Mouse (Mus musculus) layer of hippocampus, adult 18-20 months (tissue): ENCODE measurements around the gene Usp5. TPM values are rescaled to one million over a fixed set of nuclear protein-coding genes. Genes with fewer than 3 reads are reported as not detected.
"Not testable (repeated sequence)": the region's sequence is repeated elsewhere in the genome, so short reads cannot be mapped to it uniquely, and the experiment has no call there.

Experiments used
- DNase-seq, 2 experiments: peaks; one replicate each; pipeline ENCODE4 v3.0.0; 2022; ENCODE audit warnings: low spot score in 2 of 2
- total RNA-seq, 2 experiments: library from RNA; stranded (reverse); gene quantifications; 2 replicates each; pipeline ENCODE4 v1.2.3; 2021

Usp5 gene
- total RNA-seq, 2 experiments from 2014 or later: 182 to 185 TPM

DNA sequence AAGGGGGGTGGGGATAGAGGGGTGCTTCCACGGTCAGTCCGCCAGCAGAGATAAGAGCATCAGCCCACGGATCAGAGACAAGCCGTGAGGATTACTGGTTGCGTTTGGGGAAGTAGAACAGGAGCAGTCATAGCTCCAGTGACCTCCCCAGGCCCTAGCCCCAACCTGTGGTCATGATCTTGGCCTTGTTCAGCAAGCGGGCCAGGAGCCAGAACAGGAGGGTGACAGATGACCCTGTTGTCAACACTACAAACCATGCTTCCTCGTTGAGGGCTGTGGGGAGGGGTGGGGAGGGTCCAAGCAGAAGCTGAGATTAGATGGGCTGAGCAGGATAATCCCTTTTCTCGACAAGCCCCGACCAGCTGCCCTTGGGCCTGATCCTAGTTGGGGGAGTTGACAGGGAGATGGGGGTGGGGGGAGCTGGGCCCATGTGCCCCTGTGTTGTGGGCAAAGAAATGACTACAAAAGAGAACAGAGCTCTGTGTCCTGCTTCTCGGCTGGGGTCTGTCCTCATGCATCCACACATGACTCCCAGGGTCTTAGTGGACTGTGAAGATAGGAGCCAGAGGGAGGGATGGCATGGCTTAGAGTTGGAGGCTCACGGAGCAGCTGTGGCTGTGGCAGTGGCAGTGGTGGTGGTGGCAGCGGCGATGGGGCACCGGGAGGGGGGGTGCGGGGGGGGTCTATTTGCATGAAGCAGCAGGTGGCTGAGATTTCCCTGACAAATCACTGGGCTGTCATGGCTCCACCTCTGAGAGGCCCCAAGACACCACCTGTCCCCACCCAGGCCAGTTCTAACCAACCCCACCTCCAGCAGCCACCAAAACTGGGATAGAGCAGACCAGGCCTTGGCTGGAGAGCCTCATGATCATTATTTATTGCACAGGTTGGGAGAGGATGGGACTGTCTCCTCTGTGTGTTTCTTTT, 11.2 kb upstream of the Usp5 start, which contains the start of gene Gnb3:
Gene Gnb3 (minus strand): TSS at position 35 of the 927 bp plus-strand sequence.
- no peak for DNase-seq

DNA sequence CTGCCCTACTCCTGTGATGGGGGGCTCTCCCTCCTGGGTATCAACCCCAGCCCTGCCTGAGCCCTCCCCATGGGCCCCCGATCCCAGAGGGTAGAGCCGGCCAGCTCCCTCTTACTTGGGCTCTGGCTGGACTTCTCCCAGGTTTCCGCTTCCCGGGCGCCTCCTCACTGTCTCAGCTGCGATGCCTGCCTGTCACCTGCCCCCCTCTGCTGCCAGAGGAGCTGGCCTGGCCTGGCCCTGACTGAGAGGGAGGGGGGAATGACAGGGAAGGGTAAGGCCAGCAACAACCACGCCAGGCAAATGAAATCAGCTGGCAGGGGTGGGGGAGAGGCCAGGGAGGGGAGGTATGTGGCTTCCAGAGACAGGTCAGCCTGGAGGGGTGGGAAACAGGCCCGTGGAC, 10.5 kb upstream of the Usp5 start:
- DNase-seq: no peak

DNA sequence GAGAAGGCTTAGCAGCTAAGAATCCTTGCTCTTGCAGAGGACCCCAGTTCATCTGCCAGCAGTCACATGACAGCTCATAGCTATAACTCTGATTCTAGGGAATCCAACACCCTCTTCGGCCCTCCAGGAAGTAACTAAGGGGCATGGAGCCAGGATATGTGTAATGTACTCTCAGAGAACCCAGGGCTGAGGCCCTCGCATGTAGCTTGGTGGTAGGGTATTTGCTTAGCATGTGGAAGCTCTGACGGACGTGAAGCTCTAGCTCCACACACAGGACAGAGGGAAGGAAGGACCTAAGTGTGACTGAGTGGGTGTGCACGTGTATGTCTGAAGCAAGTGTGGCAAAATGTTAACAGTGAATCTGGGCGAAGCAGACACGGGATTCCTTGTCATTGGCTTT, 7.1 kb upstream of the Usp5 start:
- no peak for DNase-seq

DNA sequence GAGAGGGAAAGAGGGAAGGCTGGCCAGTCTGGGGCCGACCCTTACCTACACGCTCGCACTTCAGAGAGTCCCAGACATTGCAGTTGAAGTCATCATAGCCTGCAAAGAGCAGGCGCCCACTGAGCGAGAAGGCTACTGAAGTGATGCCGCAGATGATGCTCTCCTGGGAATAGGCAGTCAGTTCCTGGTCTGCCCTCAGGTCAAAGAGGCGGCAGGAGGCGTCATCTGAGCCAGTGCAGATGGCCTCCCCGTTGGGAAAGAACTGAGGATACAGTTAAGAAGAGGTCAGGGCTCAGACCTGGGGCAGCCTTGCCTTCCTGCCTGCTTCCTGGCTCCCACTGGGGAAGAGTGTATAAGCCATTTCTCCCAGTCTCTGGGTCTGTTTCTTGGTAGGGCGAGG, 6.2 kb upstream of the Usp5 start:
- no peak for DNase-seq

DNA sequence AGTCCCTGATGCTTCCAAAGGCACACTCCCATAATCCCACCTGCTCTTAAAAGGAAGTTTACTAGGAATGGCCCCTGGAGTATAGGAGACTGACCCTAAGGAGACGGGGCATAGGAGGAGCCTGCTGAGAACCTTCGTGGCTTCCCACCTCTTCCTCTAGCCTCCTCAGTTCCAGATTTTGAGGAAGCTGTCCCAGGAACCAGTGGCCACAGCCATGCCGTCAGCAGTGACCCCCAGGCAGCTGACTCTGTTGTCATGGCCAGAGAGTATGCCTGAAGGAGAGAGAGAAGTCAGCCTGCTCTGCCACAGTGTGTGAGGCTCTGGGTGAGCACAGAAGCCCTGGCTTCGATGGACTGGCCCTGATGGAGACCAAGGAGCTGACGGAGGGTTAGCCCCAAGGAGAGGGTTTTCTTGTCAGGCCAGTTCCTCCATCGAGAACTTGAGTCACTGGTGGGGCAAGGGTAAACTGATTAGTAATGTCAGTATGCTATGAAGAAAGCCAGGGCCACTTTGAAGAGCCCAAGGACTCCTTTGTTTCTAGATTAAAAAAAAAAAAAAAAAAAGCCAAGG, 5.3 kb upstream of the Usp5 start:
- DNase-seq: no peak

DNA sequence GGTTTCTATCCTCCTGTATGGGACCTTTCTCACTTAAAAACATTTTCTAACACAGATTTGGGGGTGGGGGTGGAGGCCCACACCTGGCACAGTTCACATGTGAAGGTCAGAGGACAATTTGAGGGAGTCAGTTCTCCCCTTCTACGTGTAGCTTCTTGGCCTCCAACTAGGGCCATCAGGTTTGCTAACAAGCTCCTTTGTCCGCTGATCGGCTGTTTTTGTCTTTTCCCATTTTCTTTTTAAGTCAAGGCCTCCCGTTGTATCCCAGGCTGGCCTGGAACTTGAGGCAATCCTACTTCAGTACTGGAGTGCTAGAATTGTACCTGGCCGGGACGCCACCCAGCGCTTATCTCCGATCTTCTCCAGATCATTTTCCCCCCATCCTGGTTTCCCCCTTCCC, 2.4 kb upstream of the Usp5 start:
- DNase-seq: no peak

DNA sequence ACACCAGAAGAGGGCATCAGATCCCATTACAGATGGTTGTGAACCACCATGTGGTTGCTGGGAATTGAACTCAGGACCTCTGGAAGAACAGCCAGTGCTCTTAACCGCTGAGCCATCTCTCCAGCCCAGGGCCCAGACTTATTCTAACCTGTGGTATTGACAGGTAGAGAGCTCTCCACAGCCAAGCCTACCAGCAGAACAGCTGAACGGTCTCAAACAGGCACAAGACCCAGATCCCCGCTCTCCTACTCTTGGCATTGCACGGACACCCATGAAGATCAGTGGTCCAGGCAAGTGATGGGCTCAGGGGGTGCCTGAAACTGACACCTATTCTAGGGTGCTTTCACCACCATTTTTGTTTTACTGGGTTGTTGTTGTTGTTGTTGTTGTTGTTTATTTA, 1.9 kb upstream of the Usp5 start:
- not testable (repeated sequence) for DNase-seq

DNA sequence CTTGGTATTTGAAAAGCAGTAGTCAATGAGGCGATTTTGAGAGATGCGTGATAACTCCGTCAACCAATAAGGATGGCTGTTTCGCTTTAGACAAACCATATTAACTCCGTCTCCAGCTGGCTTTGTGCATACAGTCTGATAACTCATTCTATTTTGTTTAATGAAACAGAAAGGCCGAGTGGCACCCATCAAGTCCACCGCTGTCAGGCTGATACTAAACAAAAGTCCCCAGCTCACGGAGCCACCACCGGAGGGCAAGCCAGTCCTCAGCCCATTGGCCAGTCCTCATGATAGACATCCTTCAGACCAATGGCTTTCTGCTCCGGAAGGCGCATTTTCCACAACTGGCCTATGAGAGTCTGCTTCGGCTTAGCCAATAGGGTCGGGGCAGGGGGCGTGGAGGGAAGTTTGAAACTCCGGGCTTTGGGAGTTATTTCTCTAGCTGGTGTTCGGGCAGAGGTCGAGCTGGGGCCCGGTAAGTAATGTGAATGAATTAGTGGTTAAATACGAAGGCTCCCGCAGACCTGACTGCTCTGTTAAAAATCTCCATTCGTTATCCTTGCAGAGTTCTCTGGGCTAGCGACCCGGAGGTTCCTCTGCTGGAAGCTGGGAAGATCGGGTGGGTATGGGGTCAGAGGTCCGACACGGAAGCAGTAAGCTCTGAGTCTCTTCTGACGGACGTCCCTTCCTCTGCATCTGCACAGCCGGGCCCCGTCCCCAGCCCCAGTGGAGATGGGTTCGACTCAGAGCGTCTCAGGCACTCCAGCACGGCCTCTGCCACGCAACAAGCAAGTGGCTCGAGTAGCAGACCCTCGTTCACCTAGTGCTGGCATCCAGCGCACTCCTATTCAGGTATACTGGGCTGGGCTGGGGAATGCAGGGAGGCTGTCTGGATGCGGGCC, 766 bp upstream of the Usp5 start:
- peak; percentile 91 to 98 for DNase-seq

DNA sequence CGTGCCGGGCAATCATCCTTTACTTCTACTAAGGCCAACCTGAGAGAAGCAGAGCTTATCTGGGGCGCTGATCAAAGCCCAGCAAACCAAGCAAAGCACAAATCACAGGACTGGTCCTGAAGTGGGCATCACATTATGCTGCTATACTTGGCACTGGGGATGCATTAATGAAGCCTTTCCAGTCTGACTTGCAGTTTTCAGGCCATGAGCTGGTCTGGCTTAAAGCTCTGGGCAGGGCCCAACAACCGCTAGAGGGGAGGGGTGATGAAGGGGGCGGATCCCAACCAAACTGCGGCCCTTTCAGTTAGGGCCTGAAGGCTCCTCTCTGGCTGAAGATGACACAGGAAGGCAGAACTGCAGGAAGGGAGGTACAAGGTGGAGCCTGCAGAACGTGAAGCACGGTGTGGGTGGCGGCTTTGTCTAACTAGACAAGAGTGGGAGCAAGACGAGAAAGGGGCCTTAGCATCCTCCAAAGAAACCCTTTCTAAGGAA, 1.1 kb downstream of the Usp5 start:
- DNase-seq: no peak

DNA sequence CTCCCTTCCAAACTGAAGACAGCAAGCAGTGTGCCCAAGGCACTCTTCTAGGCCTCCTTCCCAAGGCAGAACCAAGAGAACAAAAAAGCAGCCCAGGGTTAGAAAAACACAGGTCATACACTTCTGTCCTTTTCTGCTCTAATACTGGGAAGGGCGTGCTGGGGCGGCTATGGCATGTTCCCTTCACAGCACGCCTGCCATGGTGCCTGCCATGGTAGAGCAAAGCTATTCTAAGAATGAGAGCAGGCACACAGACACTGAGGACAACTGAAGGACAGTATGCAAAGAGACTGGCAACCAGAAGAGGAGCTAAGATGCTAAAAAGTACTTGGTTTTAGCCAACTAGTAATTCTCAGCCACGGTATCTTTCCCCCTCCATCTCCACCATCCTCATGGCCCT, 7.2 kb downstream of the Usp5 start:
- DNase-seq: no peak

DNA sequence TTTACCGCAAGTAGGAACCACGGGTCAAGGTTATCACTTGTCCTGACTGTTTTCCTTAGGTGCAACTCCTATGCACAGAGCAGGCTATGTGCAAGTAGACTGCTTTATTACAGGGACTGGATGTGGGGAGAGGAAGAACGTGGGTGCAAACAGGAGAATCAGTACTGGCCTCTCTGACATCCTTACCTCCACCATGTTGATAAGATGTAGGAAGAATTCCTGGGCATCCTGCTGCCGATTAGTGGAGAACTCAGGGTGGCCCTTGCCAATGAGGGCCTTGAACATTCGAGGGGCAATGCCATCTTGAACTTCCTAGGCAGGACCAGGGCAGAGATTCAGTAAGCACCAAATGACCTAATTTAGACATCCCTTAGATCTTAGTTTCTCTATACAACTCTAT, 8.4 kb downstream of the Usp5 start:
- DNase-seq: no peak

DNA sequence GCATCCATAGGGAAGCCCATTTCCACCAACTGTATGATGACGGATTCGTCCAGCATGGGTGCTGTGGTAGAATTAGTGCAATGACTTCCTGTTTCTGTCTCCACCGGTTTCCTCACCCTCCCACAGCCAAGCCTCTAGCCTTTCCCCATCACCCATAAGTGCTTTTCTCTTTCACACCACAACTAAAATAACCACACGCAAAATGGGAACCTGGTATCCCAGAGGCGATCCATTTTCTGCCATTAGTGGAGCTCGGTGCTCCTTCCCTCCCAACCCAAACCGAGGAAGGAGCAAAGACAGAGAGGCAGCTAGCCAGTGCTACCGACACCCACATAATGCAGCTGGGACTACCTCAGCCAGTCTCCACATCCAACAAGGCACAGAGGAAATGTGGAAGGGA, 11.3 kb downstream of the Usp5 start:
- DNase-seq: no peak

DNA sequence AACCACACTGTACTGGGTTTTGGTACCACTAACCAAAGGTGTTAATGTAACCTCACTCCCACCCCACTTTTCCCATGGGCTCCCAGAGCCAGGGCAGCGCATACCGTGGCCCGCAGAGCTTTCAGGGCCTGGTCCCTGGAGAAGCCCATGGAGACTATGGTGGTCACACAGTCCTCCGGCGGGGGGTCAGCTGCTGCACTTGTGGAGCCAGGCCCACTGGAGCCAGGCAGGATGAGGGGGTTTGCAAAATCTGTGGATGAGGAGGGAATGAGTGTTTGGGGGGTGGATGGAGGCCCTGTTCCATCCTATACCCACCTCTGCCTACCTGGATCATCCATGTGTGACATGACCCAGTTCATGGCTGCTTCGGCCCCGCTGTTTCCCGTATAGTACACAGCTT, 11.7 kb downstream of the Usp5 start:
- no peak for DNase-seq

DNA sequence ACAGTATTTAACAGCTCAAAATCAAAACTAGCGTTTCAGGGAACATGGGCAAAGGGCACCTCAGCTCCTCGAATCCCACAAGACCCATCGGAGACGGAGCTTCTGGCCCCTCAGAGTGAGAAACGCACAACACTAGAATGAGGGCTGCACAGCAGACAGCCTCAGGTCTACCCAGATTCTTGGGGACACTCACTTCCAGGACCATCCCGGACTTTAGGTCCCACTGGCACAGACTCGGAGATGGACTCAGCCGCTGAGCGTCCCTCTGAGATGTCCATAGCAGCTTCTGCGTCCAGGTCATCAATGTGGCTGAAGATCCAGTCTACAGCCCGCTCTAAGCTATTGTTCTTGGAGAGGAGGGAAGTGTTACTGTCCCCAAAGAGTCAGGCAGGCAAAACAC, 12.2 kb downstream of the Usp5 start:
- DNase-seq: no peak

DNA sequence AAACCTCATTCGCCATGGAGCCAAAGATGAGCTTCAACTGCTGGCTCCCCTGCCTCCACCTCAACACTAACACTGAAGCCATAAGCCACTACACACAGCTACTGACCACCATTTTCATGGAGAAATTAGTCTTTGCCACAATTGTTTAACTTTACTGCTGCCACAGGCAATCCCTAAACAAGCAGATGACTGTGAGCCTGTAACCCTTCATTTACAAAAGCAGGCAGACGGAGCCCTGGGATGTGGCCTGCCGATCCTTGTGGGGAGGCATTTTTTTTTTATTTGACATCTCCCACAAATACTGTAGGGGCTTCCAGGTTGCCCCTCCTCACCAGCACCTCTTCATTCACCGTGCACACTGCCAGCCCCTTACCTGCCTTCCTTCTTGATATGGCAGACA, 12.7 kb downstream of the Usp5 start:
- no peak for DNase-seq

DNA sequence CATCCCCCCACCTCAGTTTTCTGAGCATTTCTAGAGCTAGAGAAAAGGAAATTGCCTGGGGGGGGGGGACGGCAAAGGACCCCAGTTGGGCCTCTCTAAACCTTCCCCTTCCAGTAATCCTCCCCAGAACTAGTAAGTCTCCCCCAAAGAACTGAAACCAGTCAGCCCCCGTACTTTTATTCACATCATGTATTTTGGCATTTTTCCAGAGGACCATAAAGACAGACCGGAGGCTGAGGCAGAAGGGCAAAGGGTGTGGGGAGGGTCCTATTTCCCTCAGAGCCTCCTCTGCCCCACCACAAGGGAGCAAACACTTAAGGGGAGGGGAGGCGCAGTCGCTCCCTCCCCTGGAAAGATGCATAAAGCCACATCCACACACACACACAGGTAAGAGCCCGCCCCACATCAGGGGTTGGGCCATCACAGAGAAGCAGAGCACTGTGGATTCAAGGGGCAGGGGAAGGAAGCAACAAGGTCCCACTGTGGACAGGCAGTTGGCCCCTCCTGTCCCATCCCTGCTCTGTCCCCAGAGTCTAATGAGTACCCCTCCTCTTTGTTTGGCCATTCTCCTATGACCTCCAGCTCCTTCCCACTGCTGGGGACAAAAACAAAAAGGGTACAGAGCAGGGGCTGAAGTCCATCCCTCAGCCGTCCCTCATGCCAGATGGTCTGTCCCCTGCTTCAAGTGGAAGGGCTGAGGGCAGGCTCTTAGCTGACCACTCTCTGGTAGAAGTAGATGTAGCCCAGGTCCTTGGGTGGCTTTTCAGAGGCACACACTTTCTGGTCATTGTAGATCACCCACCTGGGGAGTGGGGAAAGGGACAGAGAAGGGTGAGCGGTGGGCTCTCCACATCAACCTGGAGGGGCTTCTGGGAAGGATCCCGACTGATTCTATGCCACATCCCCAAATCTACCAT, 14.2 kb downstream of the Usp5 start:
- DNase-seq: no peak

DNA sequence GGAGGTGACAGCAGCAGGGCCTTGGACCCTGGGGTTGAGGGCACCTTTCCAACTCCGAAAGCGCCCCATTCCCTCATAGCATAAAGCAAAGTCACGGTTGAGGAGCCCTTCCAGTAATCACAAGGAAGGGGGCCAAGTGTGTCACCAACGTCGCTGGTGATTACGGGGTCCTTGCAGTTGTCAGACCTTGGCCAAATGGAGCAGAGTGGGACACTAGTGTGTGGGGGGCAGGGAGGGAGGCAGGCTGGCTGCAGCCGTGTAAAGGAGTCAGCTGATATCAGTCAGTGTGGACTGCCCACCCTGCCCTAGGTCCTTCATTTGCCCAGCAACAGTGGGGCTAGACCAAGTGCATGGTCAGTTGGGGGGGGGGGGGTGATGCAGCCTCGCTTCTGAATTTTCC, 14.8 kb downstream of the Usp5 start:
- DNase-seq: no peak

DNA sequence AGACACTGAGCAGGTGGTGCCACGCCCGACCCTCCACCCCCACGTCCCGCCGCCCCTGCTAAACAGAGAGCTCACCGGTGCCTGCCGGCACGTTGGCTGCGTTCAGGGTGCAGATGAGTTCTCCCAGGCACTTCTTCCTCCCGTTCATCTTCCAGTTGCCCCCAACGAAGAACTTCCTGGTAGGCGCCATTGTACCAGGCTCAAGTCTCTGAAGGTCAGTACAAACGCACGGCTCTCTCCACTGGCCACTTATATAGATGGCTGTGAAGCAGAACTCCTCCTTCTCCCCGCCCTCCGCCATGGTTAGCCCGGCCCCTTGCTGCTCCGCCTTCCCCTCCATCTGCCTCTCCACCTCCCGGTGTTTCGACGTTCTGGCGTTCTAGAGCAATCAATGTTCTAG, 15.4 kb downstream of the Usp5 start, which contains the start of gene Tpi1:
Gene Tpi1 (minus strand): TSS at position 364 of the 400 bp plus-strand sequence.
- peak; percentile 87 to 92 for DNase-seq

DNA sequence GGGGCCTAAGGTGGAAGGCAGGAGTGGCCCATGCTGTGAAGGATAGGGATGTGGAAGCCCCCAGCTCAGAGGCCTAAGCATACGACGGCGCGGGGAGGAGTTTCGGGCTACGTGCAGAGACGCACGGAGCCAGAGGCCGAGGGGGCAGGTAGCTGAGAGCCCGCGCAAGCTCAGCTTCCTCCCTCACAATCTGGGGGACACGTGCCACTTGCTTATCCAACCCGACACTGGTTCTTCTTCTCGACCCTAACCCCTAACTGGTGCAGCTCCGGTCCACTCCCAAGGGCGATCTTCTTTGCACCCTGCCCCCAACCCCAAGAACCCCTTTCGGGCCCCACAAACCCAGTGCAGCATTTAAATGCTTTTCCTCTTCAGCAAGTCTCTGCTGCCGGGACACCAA, 15.8 kb downstream of the Usp5 start:
- peak; percentile 68 to 80 for DNase-seq

DNA sequence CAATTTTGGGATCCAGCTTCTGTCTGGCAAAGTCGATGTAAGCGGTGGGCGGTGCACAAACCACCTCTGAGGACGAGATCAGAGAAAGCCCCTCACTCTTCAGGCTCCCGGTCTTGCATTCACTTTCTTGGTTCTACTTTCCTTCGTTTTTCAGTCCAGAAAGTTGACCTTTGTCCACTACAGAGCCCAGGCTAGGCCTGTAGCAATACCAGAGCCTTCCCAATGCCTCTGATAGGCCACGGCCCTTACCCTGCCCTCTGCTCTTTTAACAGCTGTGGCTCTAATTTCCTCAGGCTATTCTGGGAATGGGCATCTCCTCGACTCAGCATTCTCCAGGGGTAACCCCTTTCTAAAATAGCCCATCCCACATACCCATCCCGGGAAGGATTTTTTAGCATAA, 16.4 kb downstream of the Usp5 start:
- DNase-seq: no peak
